Mouse (Mus musculus): ENCODE measurements around the gene Pip4p1. TPM values are rescaled to one million over a fixed set of nuclear protein-coding genes. Genes with fewer than 3 reads are reported as not detected.
A peak's percentile ranks its signal among the peaks of the same experiment; 100 is the strongest.
"Not testable (repeated sequence)": the region's sequence is repeated elsewhere in the genome, so short reads cannot be mapped to it uniquely, and the experiment has no call there.

Pip4p1 gene
- polyA plus RNA-seq, 1 experiment from 2014 or later: 59.0 TPM

GRCm38 (mm10) chr14:50969558-50970544, 39.2 kb upstream of the Pip4p1 start:
- ATAC-seq (ENCODE audit: low FRiP score): no peak
- Histone ChIP-seq H3K4me2 (no peak overlapping the region), H3K4me3 (ENCODE audit: low read depth, low read length) (no peak overlapping the region), H3K27ac (ENCODE audit: low read depth, low read length) (no peak overlapping the region), H3K4me1 (ENCODE audit: control insufficient read depth, insufficient read depth, low read length) (peaks cover 7% of the 10 kb centered on the region; the same call in 1 of the 2 replicates), H3K9ac (ENCODE audit: low read length) (peak overlapping the region; percentile 42; the same call in 1 of the 2 replicates), H3K9me3 (ENCODE audit: control insufficient read depth, low read length) (no peaks in the 10 kb centered on the region), H3K27me3 (ENCODE audit: control insufficient read depth, insufficient read depth, low read length) (no peaks in the 10 kb centered on the region), H3K36me3 (ENCODE audit: control insufficient read depth, insufficient read depth, low read length) (no peaks in the 10 kb centered on the region)
- DNase-seq (ENCODE audit: low spot score, missing footprints): peak; percentile 87
- WGBS: 13% methylated on average over 12 of the region's 12 CpGs

- WGBS: 11% methylated on average over 1 of the region's 1 CpGs
- ATAC-seq (ENCODE audit: low FRiP score): no peak
- Histone ChIP-seq H3K9ac (ENCODE audit: low read length) (no peak overlapping the region), H3K36me3 (ENCODE audit: control insufficient read depth, insufficient read depth, low read length) (no peaks in the 10 kb centered on the region), H3K4me3 (ENCODE audit: low read depth, low read length) (no peak overlapping the region), H3K4me1 (ENCODE audit: control insufficient read depth, insufficient read depth, low read length) (peaks cover 7% of the 10 kb centered on the region; the same call in 1 of the 2 replicates), H3K27me3 (ENCODE audit: control insufficient read depth, insufficient read depth, low read length) (no peaks in the 10 kb centered on the region), H3K27ac (ENCODE audit: low read depth, low read length) (no peak overlapping the region), H3K9me3 (ENCODE audit: control insufficient read depth, low read length) (no peaks in the 10 kb centered on the region), H3K4me2 (no peak overlapping the region)
- DNase-seq (ENCODE audit: low spot score, missing footprints): no peak
Measured at GRCm38 (mm10) chr14:50969041-50969440, 38.4 kb upstream of the Pip4p1 start.

- DNase-seq (ENCODE audit: low spot score, missing footprints) (no peak), ATAC-seq (ENCODE audit: low FRiP score) (no peak)
- Histone ChIP-seq H3K36me3 (ENCODE audit: control insufficient read depth, insufficient read depth, low read length) (no peaks in the 10 kb centered on the region), H3K9ac (ENCODE audit: low read length) (no peak overlapping the region), H3K9me3 (ENCODE audit: control insufficient read depth, low read length) (no peaks in the 10 kb centered on the region), H3K4me2 (no peak overlapping the region), H3K4me1 (ENCODE audit: control insufficient read depth, insufficient read depth, low read length) (peaks cover 7% of the 10 kb centered on the region; the same call in 1 of the 2 replicates), H3K27me3 (ENCODE audit: control insufficient read depth, insufficient read depth, low read length) (no peaks in the 10 kb centered on the region), H3K4me3 (ENCODE audit: low read depth, low read length) (no peak overlapping the region), H3K27ac (ENCODE audit: low read depth, low read length) (no peak overlapping the region)
- 68% methylated on average over 5 of the region's 5 CpGs for WGBS
Measured at GRCm38 (mm10) chr14:50968216-50968980, 37.7 kb upstream of the Pip4p1 start.

- not testable (repeated sequence) for H3K4me3 ChIP-seq (ENCODE audit: low read depth, low read length); H3K27ac ChIP-seq (ENCODE audit: low read depth, low read length); H3K9ac ChIP-seq (ENCODE audit: low read length); H3K9me3 ChIP-seq (ENCODE audit: control insufficient read depth, low read length); H3K4me2 ChIP-seq; H3K4me1 ChIP-seq (ENCODE audit: control insufficient read depth, insufficient read depth, low read length); H3K27me3 ChIP-seq (ENCODE audit: control insufficient read depth, insufficient read depth, low read length); ATAC-seq (ENCODE audit: low FRiP score); H3K36me3 ChIP-seq (ENCODE audit: control insufficient read depth, insufficient read depth, low read length)
- 89% methylated on average over 5 of the region's 5 CpGs for WGBS
- peak; percentile 47 for DNase-seq (ENCODE audit: low spot score, missing footprints)
Measured at GRCm38 (mm10) chr14:50958289-50958995, 27.8 kb upstream of the Pip4p1 start.

- H3K4me2 ChIP-seq; H3K4me3 ChIP-seq (ENCODE audit: low read depth, low read length); H3K27ac ChIP-seq (ENCODE audit: low read depth, low read length); H3K36me3 ChIP-seq (ENCODE audit: control insufficient read depth, insufficient read depth, low read length); H3K9me3 ChIP-seq (ENCODE audit: control insufficient read depth, low read length); H3K27me3 ChIP-seq (ENCODE audit: control insufficient read depth, insufficient read depth, low read length); H3K4me1 ChIP-seq (ENCODE audit: control insufficient read depth, insufficient read depth, low read length); ATAC-seq (ENCODE audit: low FRiP score); H3K9ac ChIP-seq (ENCODE audit: low read length): not testable (repeated sequence)
- peak; percentile 56 for DNase-seq (ENCODE audit: low spot score, missing footprints)
- WGBS: 77% methylated on average over 3 of the region's 3 CpGs
Measured at GRCm38 (mm10) chr14:50957146-50957545, 26.5 kb upstream of the Pip4p1 start.

- not testable (repeated sequence) for H3K4me1 ChIP-seq (ENCODE audit: control insufficient read depth, insufficient read depth, low read length); ATAC-seq (ENCODE audit: low FRiP score); H3K27me3 ChIP-seq (ENCODE audit: control insufficient read depth, insufficient read depth, low read length); H3K9me3 ChIP-seq (ENCODE audit: control insufficient read depth, low read length); H3K4me3 ChIP-seq (ENCODE audit: low read depth, low read length); H3K4me2 ChIP-seq; H3K9ac ChIP-seq (ENCODE audit: low read length); H3K36me3 ChIP-seq (ENCODE audit: control insufficient read depth, insufficient read depth, low read length); H3K27ac ChIP-seq (ENCODE audit: low read depth, low read length)
- peak; percentile 75 for DNase-seq (ENCODE audit: low spot score, missing footprints)
- 77% methylated on average over 6 of the region's 6 CpGs for WGBS
Measured at GRCm38 (mm10) chr14:50956724-50957123, 26.1 kb upstream of the Pip4p1 start.

- DNase-seq (ENCODE audit: low spot score, missing footprints): peak; percentile 90
- H3K4me3 ChIP-seq (ENCODE audit: low read depth, low read length); H3K4me1 ChIP-seq (ENCODE audit: control insufficient read depth, insufficient read depth, low read length); H3K9ac ChIP-seq (ENCODE audit: low read length); H3K9me3 ChIP-seq (ENCODE audit: control insufficient read depth, low read length); H3K27ac ChIP-seq (ENCODE audit: low read depth, low read length); H3K36me3 ChIP-seq (ENCODE audit: control insufficient read depth, insufficient read depth, low read length); H3K27me3 ChIP-seq (ENCODE audit: control insufficient read depth, insufficient read depth, low read length): not testable (repeated sequence)
- ATAC-seq (ENCODE audit: low FRiP score): peak; percentile 81
- H3K4me2 ChIP-seq: peak within 1 kb of the TSS; percentile 24
- WGBS: 11% methylated on average over 19 of the region's 19 CpGs
Measured at GRCm38 (mm10) chr14:50955942-50956508, 25.4 kb upstream of the Pip4p1 start, which contains the start of gene Pnp2. Pnp2 (plus strand) TSS chr14:50955992.

GRCm38 (mm10) chr14:50955487-50955886, 24.8 kb upstream of the Pip4p1 start:
- no peaks in the 10 kb centered on the region for H3K27me3 ChIP-seq (ENCODE audit: control insufficient read depth, insufficient read depth, low read length)
- H3K4me3 ChIP-seq (ENCODE audit: low read depth, low read length): no peak overlapping the region
- peak; percentile 66 for DNase-seq (ENCODE audit: low spot score, missing footprints)
- no peak overlapping the region for H3K9ac ChIP-seq (ENCODE audit: low read length)
- H3K36me3 ChIP-seq (ENCODE audit: control insufficient read depth, insufficient read depth, low read length): peaks cover 3% of the 10 kb centered on the region; the same call in 1 of the 2 replicates
- no peaks in the 10 kb centered on the region for H3K9me3 ChIP-seq (ENCODE audit: control insufficient read depth, low read length)
- no peak overlapping the region for H3K27ac ChIP-seq (ENCODE audit: low read depth, low read length)
- ATAC-seq (ENCODE audit: low FRiP score): no peak
- H3K4me2 ChIP-seq: no peak overlapping the region
- 91% methylated on average over 10 of the region's 10 CpGs for WGBS
- no peaks in the 10 kb centered on the region for H3K4me1 ChIP-seq (ENCODE audit: control insufficient read depth, insufficient read depth, low read length)

Measured in midbrain, embryonic 11.5 days (tissue).